Mouse (Mus musculus): Measurements from ENCODE around the gene Itsn1. TPM values are rescaled to one million over a fixed set of nuclear protein-coding genes. Genes with fewer than 3 reads are reported as not detected.

Gene Itsn1
- total RNA-seq, 4 experiments from 2014 or later: 43.3 to 68.5 (median 55.7) TPM

GRCm38 (mm10) chr16:91875567-91876344 lies 146.7 kb downstream of the Itsn1 start:
- no peak for DNase-seq

DNA sequence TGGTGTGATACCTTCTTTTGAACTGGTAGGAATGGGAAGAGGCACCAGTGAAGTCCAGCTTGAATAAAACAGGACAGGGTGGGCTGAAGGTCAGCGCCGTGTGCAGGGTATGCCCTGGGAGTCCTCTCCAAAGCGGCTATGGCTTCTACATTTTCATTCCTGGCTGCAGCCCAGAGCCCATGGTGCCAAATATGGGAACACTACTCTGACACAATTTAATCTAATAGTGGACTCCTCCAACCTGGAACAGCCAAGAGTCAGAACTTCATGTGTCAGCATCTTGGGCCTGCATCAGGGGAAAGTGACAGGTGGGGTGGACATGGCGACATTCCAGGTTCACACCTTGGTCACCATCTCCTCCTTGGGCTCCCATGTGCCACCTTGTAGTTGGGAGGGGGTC lies 147.4 kb downstream of the Itsn1 start:
- DNase-seq: no peak

DNA sequence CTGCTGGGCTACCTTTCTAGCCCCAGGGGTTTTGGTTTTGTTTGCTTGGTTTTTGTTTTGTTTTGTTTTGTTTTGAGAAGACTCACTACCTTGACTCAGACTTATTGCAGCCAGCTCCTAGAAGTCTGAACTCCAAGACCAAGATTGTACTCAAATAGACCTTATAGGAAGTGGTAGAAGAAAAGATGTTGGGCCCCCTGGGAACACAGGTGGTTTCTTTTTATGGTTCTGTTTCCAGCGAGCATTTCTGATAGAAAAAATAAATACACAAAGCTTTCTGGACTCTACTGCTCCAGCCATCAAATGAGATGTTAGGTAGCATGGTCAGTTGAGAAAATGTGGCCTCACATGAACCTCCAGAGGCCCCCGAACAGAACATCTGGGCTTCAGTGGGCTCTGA lies 150.0 kb downstream of the Itsn1 start:
- no peak for DNase-seq

- DNase-seq: no peak
These were observed 152.0 kb downstream of the Itsn1 start for GRCm38 (mm10) chr16:91880869-91881767.

DNA sequence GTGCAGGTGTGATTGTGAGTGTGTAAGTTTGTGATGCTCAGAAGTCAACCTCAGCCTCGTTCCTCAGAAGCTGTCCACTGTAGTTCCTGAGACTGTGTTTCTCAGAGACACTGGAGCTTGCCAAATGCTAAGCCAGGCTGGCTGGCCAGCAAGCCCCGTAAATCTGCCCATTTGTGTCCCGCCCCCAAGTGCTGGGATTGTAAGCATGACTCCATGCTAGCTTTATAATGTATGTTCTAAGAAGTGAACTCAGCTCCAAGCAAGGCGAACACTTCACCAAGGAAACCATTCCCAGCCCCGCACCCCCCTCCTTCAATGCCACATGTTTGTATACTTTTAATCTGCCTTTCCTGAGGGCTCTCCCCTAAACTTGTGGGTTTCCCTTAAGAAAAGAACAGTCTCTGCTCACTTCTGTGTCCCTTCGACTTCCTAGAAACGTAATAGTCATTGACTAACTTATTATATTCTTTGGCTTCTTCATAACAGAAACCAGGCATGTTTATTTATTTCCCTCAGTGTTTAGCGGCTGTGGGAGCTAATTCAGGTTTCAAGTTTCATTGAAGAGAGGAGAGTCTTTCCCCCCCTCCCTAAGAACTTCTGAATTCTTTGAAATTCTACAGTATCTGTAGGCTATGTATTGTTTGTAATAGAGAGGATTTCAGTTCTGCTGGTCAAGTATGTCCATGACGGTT lies 153.2 kb downstream of the Itsn1 start:
- DNase-seq: no peak

GRCm38 (mm10) chr16:91883636-91884035 lies 154.6 kb downstream of the Itsn1 start:
- no peak for DNase-seq

GRCm38 (mm10) chr16:91884196-91884595 lies 155.1 kb downstream of the Itsn1 start:
- DNase-seq: no peak

DNA sequence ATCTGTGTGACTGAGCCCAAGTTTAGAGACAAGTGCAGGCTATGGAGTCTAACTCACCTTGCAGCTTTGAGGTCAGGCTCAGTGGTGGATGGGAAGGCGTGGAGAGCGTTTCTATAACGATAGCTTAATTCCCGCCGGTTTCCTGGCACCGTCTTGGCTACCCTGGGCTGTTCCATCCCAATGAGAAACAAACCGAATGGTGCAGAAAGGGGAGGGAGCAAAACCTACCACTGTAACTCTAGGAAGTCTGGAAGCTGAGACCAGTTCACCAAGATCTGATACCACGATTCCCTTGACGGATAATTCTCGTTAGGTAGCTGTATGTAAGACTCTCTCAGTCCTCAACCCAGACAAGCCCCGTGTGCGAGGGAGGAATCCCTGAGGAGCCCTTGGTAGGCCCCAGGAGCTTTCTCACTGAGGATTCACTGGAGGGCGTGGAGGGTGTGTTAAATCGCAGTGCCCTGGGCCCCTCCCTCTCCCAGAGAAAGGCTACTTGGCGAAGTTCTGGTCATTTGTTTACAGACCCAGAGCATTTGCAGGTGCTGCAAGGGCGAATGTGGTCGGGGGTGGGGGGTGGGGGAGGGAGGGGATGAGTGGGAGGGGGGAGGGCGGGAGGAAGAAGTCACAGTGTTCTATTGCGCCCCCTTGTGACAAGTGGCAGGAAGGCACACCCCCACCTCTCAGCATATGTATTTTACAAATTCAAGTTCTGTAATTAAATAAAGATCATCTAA lies 156.5 kb downstream of the Itsn1 start:
- no peak for DNase-seq

DNA sequence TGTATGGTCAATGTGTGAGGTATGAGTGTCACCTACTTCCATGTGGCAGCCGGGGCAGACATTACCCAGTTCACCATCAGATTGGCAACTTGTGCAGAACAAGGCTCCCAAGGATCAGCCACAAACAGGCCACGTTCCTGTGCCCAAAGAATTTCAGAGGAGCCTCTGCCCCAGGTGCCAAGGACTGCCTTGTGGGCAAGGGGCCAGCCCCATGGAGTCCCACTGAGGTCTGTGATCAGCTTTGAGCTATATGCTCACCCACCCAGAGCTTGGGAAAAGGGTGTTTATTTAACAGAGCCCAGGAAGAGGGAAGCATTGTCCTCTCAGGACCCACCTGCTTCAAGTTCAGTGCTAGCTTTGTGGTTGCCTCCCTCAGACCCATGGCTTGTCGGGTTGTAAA lies 159.3 kb downstream of the Itsn1 start:
- no peak for DNase-seq

GRCm38 (mm10) chr16:91889831-91890230 lies 160.8 kb downstream of the Itsn1 start:
- DNase-seq: no peak

GRCm38 (mm10) chr16:91891218-91891617 lies 162.1 kb downstream of the Itsn1 start:
- no peak for DNase-seq

DNA sequence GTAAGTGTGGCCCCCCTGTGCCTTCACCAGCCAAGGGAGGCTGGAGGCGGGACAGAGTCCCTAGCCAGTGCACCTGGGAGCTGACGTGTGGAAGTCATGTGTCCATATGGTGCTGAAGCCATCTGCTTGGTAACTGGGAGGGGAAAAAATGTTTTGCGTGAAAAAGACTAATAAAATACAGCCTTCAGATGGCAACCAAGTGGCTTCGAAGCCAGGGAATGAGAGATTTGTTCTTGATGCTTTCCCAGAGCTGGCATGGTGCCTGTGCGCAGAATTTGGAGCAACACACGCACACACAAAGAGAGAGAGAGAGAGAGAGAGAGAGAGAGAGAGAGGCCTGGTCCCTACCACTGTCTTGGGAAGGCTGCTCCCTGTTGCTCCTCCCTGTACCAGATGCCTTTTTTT lies 167.3 kb downstream of the Itsn1 start:
- no peak for DNase-seq

GRCm38 (mm10) chr16:91898850-91899848 lies 170.1 kb downstream of the Itsn1 start:
- no peak for DNase-seq

GRCm38 (mm10) chr16:91900274-91900673 lies 171.2 kb downstream of the Itsn1 start:
- no peak for DNase-seq

DNA sequence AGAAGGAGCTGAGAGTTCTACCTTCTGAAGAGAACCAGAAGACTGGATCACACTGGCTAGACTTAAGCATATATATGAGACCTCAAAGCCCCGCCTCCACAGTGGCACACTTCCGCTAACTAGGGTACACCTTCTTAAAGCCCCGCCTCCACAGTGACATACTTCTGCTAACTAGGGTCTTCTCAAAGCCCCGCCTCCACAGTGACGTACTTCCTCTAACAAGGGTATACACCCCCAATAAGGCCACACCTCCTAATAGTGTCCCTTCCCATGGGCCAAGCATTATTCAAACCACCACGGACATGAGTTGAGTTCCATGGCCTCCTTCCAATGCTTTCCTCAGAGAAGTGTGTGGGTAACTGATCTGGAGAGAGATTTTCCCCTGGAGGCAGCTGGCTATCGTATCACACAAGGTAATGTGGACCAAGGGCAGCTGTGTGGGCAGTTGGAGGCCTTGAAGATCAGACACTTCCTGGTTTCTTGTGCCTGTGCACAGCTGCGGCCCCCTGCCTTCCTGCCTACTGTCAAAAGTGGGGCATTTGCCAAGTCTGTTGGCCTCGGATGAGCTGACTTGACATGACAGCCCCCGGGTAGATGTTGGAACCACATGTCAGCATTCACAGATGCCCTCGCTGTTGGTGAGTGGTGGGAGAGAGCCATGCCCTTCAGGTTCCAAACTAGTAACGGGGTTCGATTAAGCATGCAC lies 174.9 kb downstream of the Itsn1 start:
- no peak for DNase-seq

- no peak for DNase-seq
These were observed 176.2 kb downstream of the Itsn1 start for GRCm38 (mm10) chr16:91905127-91905860.

GRCm38 (mm10) chr16:91905987-91906386 lies 176.9 kb downstream of the Itsn1 start:
- DNase-seq: no peak

- no peak for DNase-seq
These were observed 177.6 kb downstream of the Itsn1 start for GRCm38 (mm10) chr16:91906672-91907071.

GRCm38 (mm10) chr16:91907158-91907557 lies 178.1 kb downstream of the Itsn1 start:
- no peak for DNase-seq

All from adrenal gland, adult 8-10 months (tissue).